Mouse (Mus musculus) ES-E14 (cell line): ENCODE measurements around the gene Dpy19l3.

Experiments
- HCFC1 ChIP-seq: IDR thresholded peaks from 2 replicates; pipeline ENCODE4 v1.6.1; 2012; ENCODE audit warnings: low read length, inconsistent platforms, borderline replicate concordance; ENCODE audit not compliant: insufficient read depth
- MAFK ChIP-seq: IDR thresholded peaks from 2 replicates; pipeline ENCODE4 v1.6.1; 2014; ENCODE audit warnings: mild to moderate bottlenecking, low read depth, low read length, inconsistent platforms; ENCODE audit not compliant: insufficient read depth

- TF ChIP-seq MAFK (no peak), HCFC1 (no peak)
These were observed 28.0 kb upstream of the Dpy19l3 start for GRCm38 (mm10) chr7:35782252-35782651.
